Mouse (Mus musculus): Measurements from ENCODE around the gene Gm20683. TPM values are rescaled to one million over a fixed set of nuclear protein-coding genes. Genes with fewer than 3 reads are reported as not detected.

The Gm20683 gene
- polyA plus RNA-seq, 1 experiment: 0.67 TPM

GRCm38 (mm10) chr17:25877025-25877424 is 35.5 kb upstream of the Gm20683 start:
- Histone ChIP-seq H3K4me3 (no peak overlapping the region), H3K27me3 (ENCODE audit: control insufficient read depth, insufficient read depth, insufficient read length) (no peaks in the 10 kb centered on the region), H3K4me2 (ENCODE audit: low read depth) (no peak overlapping the region), H3ac (ENCODE audit: control insufficient read depth, insufficient read length) (no peak overlapping the region), H3K79me2 (ENCODE audit: control insufficient read depth, insufficient read depth) (peaks cover 4% of the 10 kb centered on the region), H3K36me3 (ENCODE audit: control insufficient read depth, insufficient read depth) (no peaks in the 10 kb centered on the region)
- no peak for TF ChIP-seq MAX (IDR thresholded peaks at IDR 0.05; ENCODE audit: low read depth)
- no peak for TF ChIP-seq E2F4 (IDR thresholded peaks at IDR 0.05; ENCODE audit: insufficient read depth)
- no peak for TF ChIP-seq CEBPB (IDR thresholded peaks at IDR 0.05; ENCODE audit: insufficient read depth, poor library complexity, severe bottlenecking)
- no peak for TF ChIP-seq SRF (IDR thresholded peaks at IDR 0.05; ENCODE audit: control insufficient read depth, insufficient read length, low read depth)
- no peak for TF ChIP-seq TCF3 (IDR thresholded peaks at IDR 0.05; ENCODE audit: insufficient read length, low read depth)
- TF ChIP-seq TCF12 (IDR thresholded peaks at IDR 0.05; ENCODE audit: insufficient read depth, poor library complexity, severe bottlenecking): no peak
- no peak for TF ChIP-seq POLR2A (IDR thresholded peaks at IDR 0.05; ENCODE audit: insufficient read length, low read depth)
- TF ChIP-seq MYOG (IDR thresholded peaks at IDR 0.05; ENCODE audit: control insufficient read depth in 1 of 3, insufficient read depth in 1 of 3, insufficient read length in 2 of 3, low read depth in 2 of 3): no peak
- TF ChIP-seq POLR2AphosphoS2 (IDR thresholded peaks at IDR 0.05; ENCODE audit: insufficient read length, low read depth): no peak
- TF ChIP-seq USF1 (IDR thresholded peaks at IDR 0.05; ENCODE audit: low read depth): no peak
- TF ChIP-seq REST (IDR thresholded peaks at IDR 0.05; ENCODE audit: insufficient read depth, insufficient read length): no peak

GRCm38 (mm10) chr17:25876347-25876915 is 34.9 kb upstream of the Gm20683 start:
- H3K4me3 ChIP-seq: peak overlapping the region; percentile 75

GRCm38 (mm10) chr17:25875171-25876136 is 33.9 kb upstream of the Gm20683 start:
- peak; percentile 95 for TF ChIP-seq POLR2AphosphoS2 (IDR thresholded peaks at IDR 0.05; ENCODE audit: insufficient read length, low read depth)
- no peak for TF ChIP-seq REST (IDR thresholded peaks at IDR 0.05; ENCODE audit: insufficient read depth, insufficient read length)
- no peak for TF ChIP-seq USF1 (IDR thresholded peaks at IDR 0.05; ENCODE audit: low read depth)
- peak; percentile 97 for TF ChIP-seq POLR2A (IDR thresholded peaks at IDR 0.05; ENCODE audit: insufficient read length, low read depth)
- TF ChIP-seq SRF (IDR thresholded peaks at IDR 0.05; ENCODE audit: control insufficient read depth, insufficient read length, low read depth): peak; percentile 54
- TF ChIP-seq CEBPB (IDR thresholded peaks at IDR 0.05; ENCODE audit: insufficient read depth, poor library complexity, severe bottlenecking): no peak
- no peak for TF ChIP-seq E2F4 (IDR thresholded peaks at IDR 0.05; ENCODE audit: insufficient read depth)
- TF ChIP-seq TCF3 (IDR thresholded peaks at IDR 0.05; ENCODE audit: insufficient read length, low read depth): no peak
- TF ChIP-seq MYOD1 (IDR thresholded peaks at IDR 0.05; ENCODE audit: control insufficient read depth in 1 of 3, insufficient read length in 2 of 3, low read depth in 2 of 3): peak in 2 of 3 experiments; percentile 80 to 90
- no peak for TF ChIP-seq TCF12 (IDR thresholded peaks at IDR 0.05; ENCODE audit: insufficient read depth, poor library complexity, severe bottlenecking)
- TF ChIP-seq MYOG (IDR thresholded peaks at IDR 0.05; ENCODE audit: control insufficient read depth in 1 of 3, insufficient read depth in 1 of 3, insufficient read length in 2 of 3, low read depth in 2 of 3): peak in 2 of 3 experiments; percentile 81 to 84
- no peak for TF ChIP-seq MAX (IDR thresholded peaks at IDR 0.05; ENCODE audit: low read depth)
- peak overlapping the region; percentile 60 for H3ac ChIP-seq (ENCODE audit: control insufficient read depth, insufficient read length)

More at GRCm38 (mm10) chr17:25876347-25876915, 34.9 kb upstream of the Gm20683 start:
- Histone ChIP-seq H3ac (ENCODE audit: control insufficient read depth, insufficient read length) (peak overlapping the region; percentile 60), H3K27me3 (ENCODE audit: control insufficient read depth, insufficient read depth, insufficient read length) (no peaks in the 10 kb centered on the region), H3K79me2 (ENCODE audit: control insufficient read depth, insufficient read depth) (peaks cover 4% of the 10 kb centered on the region), H3K36me3 (ENCODE audit: control insufficient read depth, insufficient read depth) (no peaks in the 10 kb centered on the region), H3K4me2 (ENCODE audit: low read depth) (peak overlapping the region; percentile 96)
- TF ChIP-seq TCF3 (IDR thresholded peaks at IDR 0.05; ENCODE audit: insufficient read length, low read depth): no peak
- TF ChIP-seq MAX (IDR thresholded peaks at IDR 0.05; ENCODE audit: low read depth): no peak
- TF ChIP-seq POLR2AphosphoS2 (IDR thresholded peaks at IDR 0.05; ENCODE audit: insufficient read length, low read depth): no peak
- TF ChIP-seq CEBPB (IDR thresholded peaks at IDR 0.05; ENCODE audit: insufficient read depth, poor library complexity, severe bottlenecking): no peak
- no peak for TF ChIP-seq POLR2A (IDR thresholded peaks at IDR 0.05; ENCODE audit: insufficient read length, low read depth)
- TF ChIP-seq TCF12 (IDR thresholded peaks at IDR 0.05; ENCODE audit: insufficient read depth, poor library complexity, severe bottlenecking): no peak
- TF ChIP-seq MYOD1 (IDR thresholded peaks at IDR 0.05; ENCODE audit: control insufficient read depth in 1 of 3, insufficient read length in 2 of 3, low read depth in 2 of 3): no peak
- no peak for TF ChIP-seq SRF (IDR thresholded peaks at IDR 0.05; ENCODE audit: control insufficient read depth, insufficient read length, low read depth)

GRCm38 (mm10) chr17:25874721-25875170 is 33.2 kb upstream of the Gm20683 start, which contains the start of gene Mettl26:
Gene Mettl26 (plus strand): TSS chr17:25875074.
- no peak for TF ChIP-seq MYOG (IDR thresholded peaks at IDR 0.05; ENCODE audit: control insufficient read depth in 1 of 3, insufficient read depth in 1 of 3, insufficient read length in 2 of 3, low read depth in 2 of 3)
- TF ChIP-seq POLR2AphosphoS2 (IDR thresholded peaks at IDR 0.05; ENCODE audit: insufficient read length, low read depth): peak; percentile 55
- H3K27me3 ChIP-seq (ENCODE audit: control insufficient read depth, insufficient read depth, insufficient read length): no peaks in the 10 kb centered on the region
- no peaks in the 10 kb centered on the region for H3K36me3 ChIP-seq (ENCODE audit: control insufficient read depth, insufficient read depth)

More at GRCm38 (mm10) chr17:25875171-25876136, 33.9 kb upstream of the Gm20683 start:
- Histone ChIP-seq H3K27me3 (ENCODE audit: control insufficient read depth, insufficient read depth, insufficient read length) (no peaks in the 10 kb centered on the region), H3K4me3 (peak overlapping the region; percentile 75), H3K36me3 (ENCODE audit: control insufficient read depth, insufficient read depth) (no peaks in the 10 kb centered on the region), H3K4me2 (ENCODE audit: low read depth) (peak overlapping the region; percentile 96), H3K79me2 (ENCODE audit: control insufficient read depth, insufficient read depth) (peaks cover 4% of the 10 kb centered on the region)

More at GRCm38 (mm10) chr17:25874721-25875170, 33.2 kb upstream of the Gm20683 start, which contains the start of gene Mettl26:
- peaks cover 4% of the 10 kb centered on the region for H3K79me2 ChIP-seq (ENCODE audit: control insufficient read depth, insufficient read depth)
- H3K4me3 ChIP-seq: peak within 1 kb of the TSS; percentile 75
- peak within 1 kb of the TSS; percentile 96 for H3K4me2 ChIP-seq (ENCODE audit: low read depth)
- H3ac ChIP-seq (ENCODE audit: control insufficient read depth, insufficient read length): peak within 1 kb of the TSS; percentile 60
